Mouse (Mus musculus): ENCODE results near the gene Rapgef6.

Gene Rapgef6

GRCm38 (mm10) chr11:54522529-54523430, at the start of gene Rapgef6:
Gene Rapgef6, plus strand, starts transcription at chr11:54522847.
- DNase-seq (ENCODE audit: extremely low read depth, insufficient read length, low spot score) = peak; percentile 99

GRCm38 (mm10) chr11:54478414-54478813, 44.2 kb upstream of the Rapgef6 start:
- peak; percentile 40 for DNase-seq (ENCODE audit: extremely low read depth, insufficient read length, low spot score)

DNA sequence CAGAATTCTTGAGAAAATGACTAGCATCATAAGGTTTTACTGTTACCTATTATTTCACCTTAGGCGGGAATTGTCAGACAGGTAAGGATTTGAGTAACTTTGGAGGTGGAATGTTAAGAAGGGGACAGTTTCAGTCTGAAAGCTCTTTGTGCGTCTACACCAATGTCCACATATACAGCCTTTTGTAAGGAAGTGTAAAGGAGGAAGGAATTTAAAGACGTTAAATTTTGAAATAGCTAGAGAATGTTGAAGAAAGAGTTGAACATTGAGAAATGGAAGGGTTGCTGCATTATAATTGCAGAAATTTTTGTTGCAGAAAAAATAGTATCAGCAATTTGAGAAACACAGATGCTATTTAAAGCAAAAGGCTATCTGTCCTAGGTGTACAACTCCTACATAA, 36.6 kb upstream of the Rapgef6 start:
- no peak for DNase-seq (ENCODE audit: extremely low read depth, insufficient read length, low spot score)

DNA sequence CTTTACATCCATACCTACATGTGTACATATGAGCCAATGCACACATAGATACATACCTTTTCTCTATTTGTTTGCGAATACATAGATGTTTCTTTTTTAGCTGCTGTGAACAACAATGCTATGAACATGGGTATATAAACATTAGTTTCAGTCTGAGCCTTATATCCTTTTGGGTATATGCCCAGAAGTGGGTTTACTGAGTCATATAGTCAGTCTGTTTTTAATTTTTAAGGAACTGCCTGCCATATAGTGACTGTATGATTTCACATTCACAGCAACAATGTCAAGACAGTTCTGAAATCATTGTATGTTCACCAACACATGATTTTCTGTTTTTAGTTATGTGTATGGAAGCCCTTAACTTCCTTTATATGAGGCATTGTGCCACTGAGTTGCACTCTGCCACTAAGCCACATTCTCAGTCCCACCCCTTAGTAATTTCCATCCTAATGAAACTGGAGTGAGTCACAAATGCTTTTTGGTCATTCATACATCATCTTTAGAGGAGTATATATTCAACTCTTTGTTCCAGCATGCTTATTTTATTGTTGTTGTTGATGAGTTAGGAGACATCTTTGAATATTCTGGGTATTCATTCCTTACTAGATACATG, 30.6 kb upstream of the Rapgef6 start:
- DNase-seq (ENCODE audit: extremely low read depth, insufficient read length, low spot score) = peak; percentile 19

DNA sequence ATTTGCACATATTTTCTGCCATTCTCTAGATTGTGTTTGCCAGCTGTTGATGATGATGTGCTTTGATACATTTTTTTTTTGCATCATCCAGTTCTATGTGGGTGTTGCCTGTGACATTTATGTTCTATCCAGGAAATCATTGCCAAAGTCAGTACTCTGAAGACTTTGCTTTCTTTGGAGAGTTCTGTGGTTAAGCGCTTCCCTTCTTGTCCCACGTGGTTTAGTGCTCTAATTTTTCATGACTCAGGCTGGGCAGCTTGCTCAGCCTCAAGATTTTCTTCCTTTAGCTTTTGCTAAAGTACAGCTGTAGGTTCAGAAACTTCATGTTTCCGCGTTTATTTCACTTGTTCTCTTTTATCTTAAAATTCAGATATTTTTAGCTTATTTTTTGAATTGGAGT, 30.1 kb upstream of the Rapgef6 start:
- DNase-seq (ENCODE audit: extremely low read depth, insufficient read length, low spot score) = no peak

DNA sequence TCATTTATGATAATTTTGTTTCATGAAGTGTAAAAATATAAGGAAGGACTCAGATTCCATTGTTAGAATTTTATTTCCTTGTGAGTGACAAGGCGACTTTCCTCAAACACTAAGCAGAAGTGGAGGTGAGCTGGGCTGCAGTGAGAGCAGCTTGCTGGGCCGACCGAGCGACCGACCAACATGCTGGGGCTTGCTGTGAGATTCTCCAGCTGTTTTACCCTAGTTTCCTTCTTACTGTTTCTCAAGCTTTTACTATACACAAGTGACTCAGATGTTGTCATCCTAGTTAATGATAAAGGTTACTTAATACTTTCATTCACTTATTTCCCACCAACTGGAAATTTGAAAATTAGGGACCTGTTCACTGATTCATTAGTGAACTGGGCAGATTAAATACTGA, 22.8 kb upstream of the Rapgef6 start:
- no peak for DNase-seq (ENCODE audit: extremely low read depth, insufficient read length, low spot score)

DNA sequence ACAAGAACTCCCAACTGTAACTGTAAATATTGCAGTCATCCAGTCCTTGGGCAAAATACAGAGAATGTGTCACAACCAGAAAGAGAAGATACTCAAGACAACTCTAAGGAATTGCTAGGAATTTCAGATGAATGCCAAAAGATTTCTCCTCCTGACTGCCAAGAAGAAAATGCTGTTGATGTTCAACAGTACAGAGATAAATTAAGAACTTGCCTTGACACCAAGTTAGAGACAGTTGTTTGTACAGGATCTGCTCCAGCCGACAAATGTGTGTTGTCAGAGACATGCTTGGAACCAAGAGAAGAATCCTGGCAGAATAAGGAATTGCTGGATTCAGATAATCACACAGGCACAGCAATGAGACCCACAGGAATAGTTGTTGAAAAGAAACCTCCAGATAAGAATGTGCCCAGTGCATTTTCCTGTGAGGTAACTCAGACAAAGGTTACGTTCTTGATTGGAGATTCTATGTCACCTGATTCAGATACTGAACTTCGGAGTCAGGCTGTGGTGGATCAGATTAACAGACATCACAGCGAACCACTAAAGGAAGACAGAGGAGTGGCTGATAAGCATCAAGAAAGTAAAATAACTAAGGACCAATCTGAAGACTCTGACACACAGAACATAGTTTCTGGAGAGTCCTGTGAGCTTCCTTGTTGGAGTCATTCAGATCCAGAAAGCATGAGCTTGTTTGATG, 20.0 kb upstream of the Rapgef6 start:
- no peak for DNase-seq (ENCODE audit: extremely low read depth, insufficient read length, low spot score)

DNA sequence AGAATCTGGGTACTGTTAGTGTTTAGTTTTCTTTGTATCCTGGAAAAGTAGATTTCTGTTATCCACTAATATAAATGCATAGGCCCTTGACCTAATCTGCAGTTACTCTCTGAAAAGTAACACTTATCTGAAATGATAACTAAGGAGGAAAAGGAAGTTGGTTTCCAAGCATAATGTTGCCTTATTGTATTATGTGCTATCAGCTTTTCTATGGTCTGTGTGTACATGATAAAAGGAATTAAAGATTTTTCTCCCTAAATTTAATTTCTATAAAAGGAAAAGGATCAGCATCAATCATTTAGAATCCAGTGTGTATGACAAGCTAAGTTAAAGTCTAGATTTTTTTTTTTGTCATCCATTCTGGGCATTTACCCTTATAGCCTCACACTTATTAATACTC, 9.1 kb upstream of the Rapgef6 start:
- DNase-seq (ENCODE audit: extremely low read depth, insufficient read length, low spot score) = no peak

- no peak for DNase-seq (ENCODE audit: extremely low read depth, insufficient read length, low spot score)
Observed at GRCm38 (mm10) chr11:54521927-54522528, 619 bp upstream of the Rapgef6 start.

- DNase-seq (ENCODE audit: extremely low read depth, insufficient read length, low spot score) = no peak
Observed at GRCm38 (mm10) chr11:54523431-54524001, 869 bp downstream of the Rapgef6 start.

DNA sequence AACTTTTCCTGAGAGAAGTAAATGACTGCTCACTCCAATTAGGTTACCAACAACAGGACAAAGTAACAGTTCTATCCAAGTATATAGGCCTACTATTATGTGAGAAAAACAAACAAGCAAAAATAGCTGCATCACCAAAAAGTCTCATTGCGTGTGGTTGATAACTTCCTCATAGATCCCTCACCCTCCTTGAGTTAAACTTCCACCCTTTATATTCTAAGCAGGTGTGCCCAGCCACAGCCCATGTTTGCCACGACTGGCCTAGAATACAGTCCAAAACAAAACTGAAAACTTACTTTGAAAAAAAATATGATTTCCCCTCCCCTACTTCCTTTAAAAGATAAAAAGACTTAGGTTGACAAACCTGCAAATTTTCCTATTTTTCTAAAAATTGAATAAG, 5.4 kb downstream of the Rapgef6 start:
- no peak for DNase-seq (ENCODE audit: extremely low read depth, insufficient read length, low spot score)

GRCm38 (mm10) chr11:54530391-54530790, 7.7 kb downstream of the Rapgef6 start:
- DNase-seq (ENCODE audit: extremely low read depth, insufficient read length, low spot score) = no peak

- DNase-seq (ENCODE audit: extremely low read depth, insufficient read length, low spot score) = no peak
Observed at GRCm38 (mm10) chr11:54530916-54531315, 8.3 kb downstream of the Rapgef6 start.

DNA sequence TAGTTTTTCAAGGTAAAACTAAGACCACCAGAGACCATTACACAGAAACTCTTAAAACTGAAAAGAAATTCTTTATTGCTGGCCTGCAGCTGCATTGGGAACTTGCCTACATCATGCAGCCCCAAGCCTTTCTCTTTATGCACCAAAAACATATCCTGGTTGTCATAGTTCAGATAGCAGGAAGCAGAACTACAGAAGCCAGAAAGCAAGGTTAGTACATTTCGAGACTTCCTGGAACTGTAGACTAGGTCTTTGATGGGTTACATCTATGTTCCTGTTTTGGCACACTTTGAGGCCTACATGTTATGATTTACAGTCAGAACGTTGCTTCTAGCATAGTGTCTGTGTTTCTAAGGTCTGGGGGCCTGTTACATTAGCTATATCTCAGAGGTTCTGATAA, 11.2 kb downstream of the Rapgef6 start:
- no peak for DNase-seq (ENCODE audit: extremely low read depth, insufficient read length, low spot score)

DNA sequence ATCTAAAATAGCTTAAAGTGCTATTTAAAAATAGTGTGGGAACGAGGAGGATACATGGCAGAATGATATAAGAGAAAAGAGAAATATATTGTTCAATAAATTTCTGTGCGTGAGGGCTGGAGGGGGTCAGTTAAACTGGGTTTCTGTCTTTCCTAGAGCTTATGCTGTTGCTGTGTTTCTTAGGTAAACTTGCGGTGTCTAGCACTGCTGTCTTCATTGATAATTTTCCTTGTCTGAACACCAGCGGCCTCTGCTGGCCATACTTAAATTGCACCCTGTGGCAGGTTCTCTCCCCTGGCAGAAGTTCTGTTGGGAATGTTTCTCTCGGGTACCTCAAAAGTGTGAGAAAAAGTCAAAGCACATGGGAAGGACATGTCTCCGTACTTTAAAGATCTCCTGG, 12.2 kb downstream of the Rapgef6 start:
- DNase-seq (ENCODE audit: extremely low read depth, insufficient read length, low spot score) = no peak

- DNase-seq (ENCODE audit: extremely low read depth, insufficient read length, low spot score) = no peak
Observed at GRCm38 (mm10) chr11:54539031-54539430, 16.4 kb downstream of the Rapgef6 start.

DNA sequence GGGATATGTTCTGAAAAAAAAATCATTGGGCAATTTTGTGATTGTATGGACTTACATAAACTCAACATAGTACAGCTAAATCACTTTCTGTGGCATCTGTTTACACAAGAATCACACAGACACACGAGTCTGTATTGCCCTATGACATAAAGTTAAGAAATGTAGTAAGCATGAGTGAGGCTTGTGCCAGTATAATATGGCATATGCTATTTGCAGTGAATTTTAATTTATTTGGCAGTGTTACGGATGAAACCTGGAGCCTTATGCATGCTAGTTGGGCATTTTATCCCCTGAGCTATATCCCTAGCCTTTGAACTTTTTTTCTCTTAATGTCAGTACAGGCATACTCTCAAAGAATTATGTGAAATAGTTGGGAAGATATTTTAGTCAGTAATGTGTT, 16.8 kb downstream of the Rapgef6 start:
- no peak for DNase-seq (ENCODE audit: extremely low read depth, insufficient read length, low spot score)

DNA sequence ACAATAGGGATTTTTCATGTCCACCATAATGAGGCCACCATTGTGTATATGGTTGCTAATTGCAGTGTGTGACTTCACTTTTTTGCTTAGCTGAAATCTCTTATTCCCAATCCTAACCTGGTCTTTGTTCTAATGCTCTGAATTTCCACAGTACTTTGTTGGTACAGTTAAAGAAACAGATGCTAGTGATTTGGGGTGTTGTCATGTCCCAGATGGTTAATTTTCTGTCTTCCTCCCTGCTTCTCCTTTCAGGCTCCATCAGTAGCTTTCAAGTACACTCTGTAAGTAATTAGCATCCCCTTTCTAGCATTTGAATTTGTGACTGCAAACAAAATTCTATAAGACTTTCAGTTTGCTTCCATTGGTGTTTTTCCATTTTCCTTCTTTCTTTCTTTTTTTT, 17.7 kb downstream of the Rapgef6 start:
- DNase-seq (ENCODE audit: extremely low read depth, insufficient read length, low spot score) = no peak

GRCm38 (mm10) chr11:54542414-54542813, 19.8 kb downstream of the Rapgef6 start:
- no peak for DNase-seq (ENCODE audit: extremely low read depth, insufficient read length, low spot score)

DNA sequence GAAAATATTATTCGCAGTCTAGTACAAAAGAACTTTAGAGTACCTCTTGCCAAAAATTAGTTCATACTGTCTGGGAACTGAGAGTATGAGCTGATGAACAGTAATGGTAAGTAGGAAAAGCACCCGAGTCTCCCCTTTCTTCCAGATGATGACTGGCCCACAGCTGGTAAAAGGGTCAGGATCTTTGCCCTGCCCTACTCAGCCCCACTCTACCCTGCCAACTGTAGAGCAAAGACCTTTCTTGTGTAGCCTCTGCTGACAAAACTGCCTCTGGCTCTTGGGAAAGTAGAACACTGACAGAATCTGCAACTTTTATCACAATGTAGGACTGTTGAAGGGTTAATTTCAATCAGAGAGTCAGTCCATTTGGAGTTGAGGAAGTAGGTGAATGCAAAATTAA, 32.3 kb downstream of the Rapgef6 start:
- no peak for DNase-seq (ENCODE audit: extremely low read depth, insufficient read length, low spot score)

GRCm38 (mm10) chr11:54562761-54563160, 40.1 kb downstream of the Rapgef6 start:
- DNase-seq (ENCODE audit: extremely low read depth, insufficient read length, low spot score) = no peak

All from 3134 (cell line).